Mouse (Mus musculus) MEL (cell line): ENCODE results near the gene Polr3k. TPM values are rescaled to one million over a fixed set of nuclear protein-coding genes. Genes with fewer than 3 reads are reported as not detected.

ENCODE experiments used
- DNase-seq: peaks from one replicate; pipeline ENCODE4 v3.0.0; 2011; ENCODE audit warnings: low read depth, low spot score
- H3K27ac ChIP-seq: 2 replicates; pipeline ENCODE4 v1.5.1; 2012; ENCODE audit warnings: low read depth, mild to moderate bottlenecking, control low read depth, low read length, moderate library complexity; ENCODE audit not compliant: control insufficient read depth
- H3K27me3 ChIP-seq, 2 experiments: fragments of 150-350 bp in 1 of 2; sonication (generic) in 1 of 2; 2 replicates each; pipeline ENCODE4 v1.6.1; 2012; ENCODE audit warnings: low read length in 2 of 2, mild to moderate bottlenecking in 2 of 2, improper control_type of control experiment in 1 of 2, moderate library complexity in 1 of 2; ENCODE audit not compliant: insufficient read depth in 2 of 2, control insufficient read depth in 1 of 2
- H3K36me3 ChIP-seq, 2 experiments: 2 replicates each; pipeline ENCODE4 v1.6.1; 2012 to 2014; ENCODE audit warnings: low read length in 2 of 2, improper control_type of control experiment in 1 of 2, inconsistent platforms in 1 of 2, mild to moderate bottlenecking in 1 of 2; ENCODE audit not compliant: insufficient read depth in 2 of 2, control insufficient read depth in 1 of 2
- H3K4me1 ChIP-seq, 2 experiments: fragments of 150-350 bp in 1 of 2; sonication (generic) in 1 of 2; 2 replicates each; pipeline ENCODE4 v1.6.1; 2012; ENCODE audit warnings: low read length in 2 of 2, improper control_type of control experiment in 1 of 2, mild to moderate bottlenecking in 1 of 2; ENCODE audit not compliant: insufficient read depth in 2 of 2, control insufficient read depth in 1 of 2
- H3K4me3 ChIP-seq, 2 experiments: fragments of 150-350 bp in 1 of 2; sonication (generic) in 1 of 2; 2 replicates each; pipeline ENCODE4 v1.5.1; 2012; ENCODE audit warnings: low read depth in 2 of 2, low read length in 2 of 2, mild to moderate bottlenecking in 2 of 2, moderate library complexity in 2 of 2, control low read depth in 1 of 2, improper control_type of control experiment in 1 of 2; ENCODE audit not compliant: control insufficient read depth in 1 of 2, insufficient read depth in 1 of 2
- H3K79me2 ChIP-seq: 2 replicates; pipeline ENCODE4 v1.6.1; 2012; ENCODE audit warnings: mild to moderate bottlenecking, low read length, moderate library complexity; ENCODE audit not compliant: control insufficient read depth, poor library complexity, insufficient read depth
- H3K9ac ChIP-seq: 2 replicates; pipeline ENCODE4 v1.6.1; 2012; ENCODE audit warnings: low read depth, mild to moderate bottlenecking, control low read depth, low read length, moderate library complexity; ENCODE audit not compliant: control insufficient read depth, poor library complexity, severe bottlenecking
- H3K9me3 ChIP-seq: fragments of 150-350 bp; sonication (generic); replicated peaks from 2 replicates; pipeline ENCODE4 v1.6.1; 2012; ENCODE audit warnings: mild to moderate bottlenecking, low read length, improper control_type of control experiment, moderate library complexity; ENCODE audit not compliant: insufficient read depth
- BHLHE40 ChIP-seq: IDR thresholded peaks from 2 replicates; pipeline ENCODE4 v1.6.1; 2012; ENCODE audit warnings: low read depth, mild to moderate bottlenecking, inconsistent platforms, low read length, improper control_type of control experiment, borderline replicate concordance
- CHD1 ChIP-seq: IDR thresholded peaks from 2 replicates; pipeline ENCODE4 v1.6.1; 2012; ENCODE audit warnings: low read depth, mild to moderate bottlenecking, inconsistent platforms, low read length, improper control_type of control experiment
- CTCF ChIP-seq, 3 experiments: IDR thresholded peaks in 2 of 3; conservative IDR thresholded peaks in 1 of 3; 2 replicates each; pipeline ENCODE4 v1.5.1; 2011 to 2012; ENCODE audit warnings: low read length in 3 of 3, low read depth in 2 of 3, mild to moderate bottlenecking in 2 of 3, improper control_type of control experiment in 1 of 3, inconsistent platforms in 1 of 3, mixed read lengths in 1 of 3, moderate library complexity in 1 of 3; ENCODE audit not compliant: control insufficient read depth in 1 of 3, insufficient read depth in 1 of 3, poor library complexity in 1 of 3, severe bottlenecking in 1 of 3
- E2F4 ChIP-seq: IDR thresholded peaks from 2 replicates; pipeline ENCODE4 v1.6.1; 2011; ENCODE audit warnings: low read depth, low read length, improper control_type of control experiment, borderline replicate concordance
- ELF1 ChIP-seq: IDR thresholded peaks from 2 replicates; pipeline ENCODE4 v1.6.1; 2014; ENCODE audit warnings: low read depth, mild to moderate bottlenecking, inconsistent platforms, low read length, improper control_type of control experiment, moderate library complexity
- EP300 ChIP-seq, 2 experiments: IDR thresholded peaks; 2 replicates each; pipeline ENCODE4 v1.6.1; 2011; ENCODE audit warnings: improper control_type of control experiment in 2 of 2, low read length in 2 of 2, low read depth in 1 of 2, mild to moderate bottlenecking in 1 of 2
- ETS1 ChIP-seq: IDR thresholded peaks from 2 replicates; pipeline ENCODE4 v1.6.1; 2012; ENCODE audit warnings: low read depth, mild to moderate bottlenecking, inconsistent platforms, low read length, improper control_type of control experiment, moderate library complexity
- GABPA ChIP-seq: IDR thresholded peaks from 2 replicates; pipeline ENCODE4 v1.6.1; 2012; ENCODE audit warnings: low read depth, mild to moderate bottlenecking, inconsistent platforms, low read length, improper control_type of control experiment, moderate library complexity
- GATA1 ChIP-seq: IDR thresholded peaks from 2 replicates; pipeline ENCODE4 v1.6.1; 2011; ENCODE audit warnings: low read depth, low read length, improper control_type of control experiment
- HCFC1 ChIP-seq: IDR thresholded peaks from 2 replicates; pipeline ENCODE4 v1.6.1; 2012; ENCODE audit warnings: low read depth, mild to moderate bottlenecking, inconsistent platforms, low read length, improper control_type of control experiment, moderate library complexity
- JUND ChIP-seq: IDR thresholded peaks from 2 replicates; pipeline ENCODE4 v1.6.1; 2011; ENCODE audit warnings: low read depth, mild to moderate bottlenecking, improper control_type of control experiment, low read length
- KAT2A ChIP-seq: conservative IDR thresholded peaks from 2 replicates; pipeline ENCODE4 v1.6.1; 2012; ENCODE audit warnings: low read depth, low read length, improper control_type of control experiment, inconsistent platforms
- MAFK ChIP-seq: IDR thresholded peaks from 2 replicates; pipeline ENCODE4 v1.6.1; 2011; ENCODE audit warnings: low read depth, mild to moderate bottlenecking, low read length, improper control_type of control experiment, borderline replicate concordance
- MAX ChIP-seq: IDR thresholded peaks from 2 replicates; pipeline ENCODE4 v1.6.1; 2011; ENCODE audit warnings: low read length, improper control_type of control experiment
- MEF2A ChIP-seq: IDR thresholded peaks from 2 replicates; pipeline ENCODE4 v1.6.1; 2014; ENCODE audit warnings: low read depth, mild to moderate bottlenecking, inconsistent platforms, low read length, improper control_type of control experiment; ENCODE audit not compliant: poor library complexity, insufficient replicate concordance, severe bottlenecking; ENCODE audit errors: extremely low read depth
- MYB ChIP-seq: IDR thresholded peaks from 2 replicates; pipeline ENCODE4 v1.6.1; 2011; ENCODE audit warnings: mild to moderate bottlenecking, low read depth, low read length, improper control_type of control experiment
- MYC ChIP-seq: IDR thresholded peaks from 2 replicates; pipeline ENCODE4 v1.6.1; 2011; ENCODE audit warnings: low read depth, mild to moderate bottlenecking, low read length, improper control_type of control experiment, moderate library complexity
- NELFE ChIP-seq: IDR thresholded peaks from 2 replicates; pipeline ENCODE4 v1.6.1; 2011; ENCODE audit warnings: low read depth, low read length, improper control_type of control experiment
- NRF1 ChIP-seq: IDR thresholded peaks from 2 replicates; pipeline ENCODE4 v1.6.1; 2014; ENCODE audit warnings: low read depth, mild to moderate bottlenecking, inconsistent platforms, low read length, improper control_type of control experiment, moderate library complexity; ENCODE audit not compliant: poor library complexity, insufficient read depth, severe bottlenecking
- POLR2AphosphoS2 ChIP-seq: IDR thresholded peaks from 2 replicates; pipeline ENCODE4 v1.6.1; 2011; ENCODE audit warnings: low read length, improper control_type of control experiment
- RCOR1 ChIP-seq: IDR thresholded peaks from 2 replicates; pipeline ENCODE4 v1.6.1; 2012; ENCODE audit warnings: low read depth, mild to moderate bottlenecking, inconsistent platforms, low read length, improper control_type of control experiment
- SIN3A ChIP-seq: IDR thresholded peaks from 2 replicates; pipeline ENCODE4 v1.6.1; 2012; ENCODE audit warnings: low read length, improper control_type of control experiment, inconsistent platforms
- TAL1 ChIP-seq: IDR thresholded peaks from 2 replicates; pipeline ENCODE4 v1.6.1; 2012; ENCODE audit warnings: mild to moderate bottlenecking, inconsistent platforms, low read length, moderate library complexity, mixed read lengths
- TBP ChIP-seq: IDR thresholded peaks from 2 replicates; pipeline ENCODE4 v1.8.0; 2011; ENCODE audit warnings: low read depth, low read length, improper control_type of control experiment
- TCF12 ChIP-seq: IDR thresholded peaks from 2 replicates; pipeline ENCODE4 v1.6.1; 2014; ENCODE audit warnings: low read depth, mild to moderate bottlenecking, inconsistent platforms, low read length, improper control_type of control experiment, moderate library complexity
- USF1 ChIP-seq: IDR thresholded peaks from 2 replicates; pipeline ENCODE4 v1.6.1; 2014; ENCODE audit warnings: low read depth, mild to moderate bottlenecking, inconsistent platforms, low read length, improper control_type of control experiment, moderate library complexity
- USF2 ChIP-seq, 2 experiments: IDR thresholded peaks; 2 replicates each; pipeline ENCODE4 v1.6.1; 2011 to 2012; ENCODE audit warnings: improper control_type of control experiment in 2 of 2, low read length in 2 of 2, borderline replicate concordance in 1 of 2, inconsistent platforms in 1 of 2, low read depth in 1 of 2, mild to moderate bottlenecking in 1 of 2; ENCODE audit not compliant: insufficient read depth in 1 of 2
- ZC3H11A ChIP-seq: IDR thresholded peaks from 2 replicates; pipeline ENCODE4 v1.6.1; 2012; ENCODE audit warnings: low read depth, mild to moderate bottlenecking, inconsistent platforms, low read length, improper control_type of control experiment
- ZKSCAN1 ChIP-seq: IDR thresholded peaks from 2 replicates; pipeline ENCODE4 v1.6.1; 2012; ENCODE audit warnings: low read depth, mild to moderate bottlenecking, inconsistent platforms, low read length, improper control_type of control experiment, moderate library complexity
- ZMIZ1 ChIP-seq: IDR thresholded peaks from 2 replicates; pipeline ENCODE4 v1.6.1; 2012; ENCODE audit warnings: low read depth, mild to moderate bottlenecking, inconsistent platforms, low read length, improper control_type of control experiment, moderate library complexity
- polyA plus RNA-seq, 2 experiments: library from polyadenylated mRNA; stranded (reverse) in 1 of 2; unstranded in 1 of 2; fragments of >175 nt in 1 of 2; fragments of >200 nt in 1 of 2; gene quantifications; 2 replicates each; pipeline versions ENCODE4 v1.2.1 to v1.2.4; 2012; ENCODE audit warnings: low replicate concordance in 2 of 2, low read depth in 1 of 2; ENCODE audit not compliant: insufficient read length in 2 of 2, insufficient read depth in 1 of 2, missing spikeins in 1 of 2
- total RNA-seq: library from RNA; depleted of rRNA; stranded (reverse); fragments of 300-350 nt; gene quantifications from 2 replicates; pipeline ENCODE4 v1.2.3, GENCODE M21; 2012

Polr3k gene
- total and polyA plus RNA-seq, 3 experiments = 37.6 to 50.3 TPM; not detected in 1

DNA sequence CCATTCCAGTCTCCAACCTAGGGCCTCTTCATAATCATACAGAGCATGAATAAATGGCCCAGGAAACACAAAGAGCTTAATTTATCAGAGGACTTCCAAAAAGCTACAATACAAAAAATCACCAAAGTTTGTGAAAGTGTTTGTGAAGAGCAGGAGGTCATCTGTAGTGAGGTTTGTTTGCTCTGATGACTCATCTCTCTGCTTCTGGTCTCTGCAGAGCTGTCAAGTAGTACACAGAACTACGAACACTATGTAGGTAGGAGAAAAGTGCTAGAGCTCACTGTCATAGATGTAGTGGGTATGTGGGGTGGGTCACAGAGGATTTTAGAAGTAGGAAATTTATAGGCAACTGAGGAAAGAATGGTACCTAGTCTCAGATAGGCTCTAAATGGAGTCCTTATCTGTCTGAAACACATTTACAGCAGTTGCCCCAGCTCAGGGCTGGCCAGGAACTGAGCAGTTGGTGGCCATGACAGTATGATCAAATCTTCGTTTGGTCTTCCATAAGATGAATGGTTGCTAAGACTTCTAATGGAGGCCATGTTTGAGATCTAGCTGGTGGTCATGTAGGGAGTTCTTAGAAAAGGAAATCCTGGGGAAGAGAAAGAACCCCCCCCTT, 35.0 kb upstream of the Polr3k start:
- peak; percentile 75 for DNase-seq
- no peaks in the 10 kb centered on the region; a peak in 1 of 4 replicates for H3K27me3 ChIP-seq
- no peak overlapping the region for H3K4me3 ChIP-seq
- peaks cover 0 to 13% of the 10 kb centered on the region in 2 experiments; a peak in 2 of 4 replicates for H3K36me3 ChIP-seq
- peak overlapping the region; percentile 46 for H3K27ac ChIP-seq
- H3K4me1 ChIP-seq = peaks cover 4 to 14% of the 10 kb centered on the region in 2 experiments
- no peak overlapping the region for H3K9ac ChIP-seq
- no peaks in the 10 kb centered on the region for H3K9me3 ChIP-seq
- no peaks in the 10 kb centered on the region for H3K79me2 ChIP-seq
- peak; percentile 87 to 90 for TF ChIP-seq EP300 (IDR thresholded peaks at IDR 0.05; ENCODE audit: low read depth in 1 of 2, low read length in 2 of 2)
- TF ChIP-seq JUND = peak; percentile 50; the same call in 1 of the 2 replicates
- peak; percentile 89 for TF ChIP-seq TCF12
- TF ChIP-seq ZC3H11A = no peak
- TF ChIP-seq ELF1 = no peak
- TF ChIP-seq NELFE = no peak
- peak; percentile 80 for TF ChIP-seq GATA1
- peak; percentile 52 for TF ChIP-seq ETS1
- TF ChIP-seq MAX = 0 out of 2 replicates have a peak, but pooled peaks have one; percentile 12
- no peak for TF ChIP-seq MAFK
- no peak for TF ChIP-seq USF1
- TF ChIP-seq CTCF (IDR thresholded peaks at IDR 0.05 in 2 of 3, conservative IDR thresholded peaks at IDR 0.05 in 1 of 3; ENCODE audit: control insufficient read depth in 1 of 3, insufficient read depth in 1 of 3, low read depth in 2 of 3, low read length in 3 of 3, poor library complexity in 1 of 3, severe bottlenecking in 1 of 3) = no peak
- peak; percentile 85 for TF ChIP-seq MYB
- TF ChIP-seq KAT2A = no peak
- TF ChIP-seq TAL1 = peak; percentile 90
- no peak for TF ChIP-seq CHD1
- TF ChIP-seq RCOR1 = peak; percentile 52; the same call in 1 of the 2 replicates
- TF ChIP-seq, all 39 proteins: peak for 9

DNA sequence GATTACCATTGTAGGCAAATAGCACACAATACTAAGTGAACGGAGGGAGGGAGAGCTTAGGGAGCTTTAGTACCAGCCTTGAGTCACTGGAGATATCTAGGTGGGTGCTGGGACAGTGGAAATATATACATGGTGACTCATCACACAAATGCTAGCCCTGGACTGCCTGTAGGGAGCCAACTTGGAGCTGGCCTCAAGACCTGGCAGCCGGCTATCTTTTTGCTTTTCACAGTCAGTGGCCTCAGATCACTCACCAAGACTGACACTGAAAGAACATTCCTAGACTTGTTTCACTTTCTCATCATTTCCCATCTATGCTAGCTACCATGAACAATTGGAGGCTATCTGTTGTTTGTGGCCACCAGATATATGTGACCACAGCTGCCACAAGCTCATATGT, 31.4 kb upstream of the Polr3k start:
- no peak overlapping the region for H3K9ac ChIP-seq
- H3K9me3 ChIP-seq = no peaks in the 10 kb centered on the region
- peaks cover 0 to 17% of the 10 kb centered on the region in 2 experiments; a peak in 2 of 4 replicates for H3K36me3 ChIP-seq
- H3K79me2 ChIP-seq = no peaks in the 10 kb centered on the region
- TF ChIP-seq TBP = no peak
- TF ChIP-seq E2F4 = no peak
- TF ChIP-seq CHD1 = no peak
- TF ChIP-seq ZMIZ1 = no peak
- no peak for TF ChIP-seq MAX
- no peak for TF ChIP-seq GABPA
- no peak for TF ChIP-seq SIN3A
- TF ChIP-seq HCFC1 = no peak
- no peak for TF ChIP-seq MEF2A
- no peak for TF ChIP-seq NELFE
- no peak for TF ChIP-seq USF2 (IDR thresholded peaks at IDR 0.05; ENCODE audit: borderline replicate concordance in 1 of 2, insufficient read depth in 1 of 2, low read depth in 1 of 2, low read length in 2 of 2)
- TF ChIP-seq ZKSCAN1 = no peak
- no peak for TF ChIP-seq MAFK
- TF ChIP-seq MYC = no peak
- no peak for TF ChIP-seq POLR2AphosphoS2
- no peak for TF ChIP-seq NRF1
- TF ChIP-seq BHLHE40 = no peak
- TF ChIP-seq ETS1 = no peak
- H3K4me1 ChIP-seq = peaks cover 4 to 18% of the 10 kb centered on the region in 2 experiments
- peak; percentile 27 for DNase-seq
- no peak overlapping the region for H3K4me3 ChIP-seq
- H3K27me3 ChIP-seq = no peaks in the 10 kb centered on the region
- no peak overlapping the region for H3K27ac ChIP-seq
